Mouse (Mus musculus) bone marrow macrophage, adult 2 months (primary cell): ENCODE measurements at regions not wholly inside any gene's neighbourhood (a gene's known extent, or its start where the extent isn't known, plus 50 kb on each side); places are given as distances from the start of the nearest gene placed in this dataset.

ENCODE experiments used
- CTCF ChIP-seq: IDR thresholded peaks from 2 replicates; pipeline ENCODE4 v1.5.1; 2012; ENCODE audit warnings: low read depth, mild to moderate bottlenecking, low read length, moderate library complexity
- POLR2A ChIP-seq: IDR thresholded peaks from 2 replicates; pipeline ENCODE4 v1.6.1; 2012; ENCODE audit warnings: mild to moderate bottlenecking, low read depth, low read length, borderline replicate concordance

DNA sequence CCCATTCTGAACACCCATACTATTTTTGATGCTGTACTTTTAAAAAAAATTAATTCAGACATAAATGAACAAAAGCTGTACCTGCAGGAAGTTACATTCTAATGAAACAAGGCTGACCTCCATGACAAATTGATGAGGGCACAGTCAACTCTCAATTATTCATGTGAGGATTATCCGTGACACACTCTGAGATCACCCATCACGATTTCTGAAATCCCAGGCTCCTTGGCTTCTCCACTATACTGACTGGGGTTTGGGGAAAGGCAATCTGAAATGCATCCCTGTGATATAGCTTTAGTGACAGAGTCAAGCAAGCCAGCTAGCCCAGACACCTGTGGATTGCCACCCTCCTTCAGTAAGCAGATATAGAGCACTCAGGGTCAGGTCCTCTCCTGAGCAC is 320.9 kb upstream of the Arid1b start:
- TF ChIP-seq CTCF (no peak), POLR2A (no peak)
